In genomic region chr2:180513835-180514234, GRCm38 (mm10) we compare ENCODE assay signal across 25 mouse cellular contexts. TPM values are rescaled to one million over a fixed set of nuclear protein-coding genes. Genes with fewer than 3 reads are reported as not detected.
DNase-seq lines count a peak whose midpoint lies in the region.
"Had no signal": no experiment of that assay in that cellular context is flagged by ENCODE, and none has a peak within 500 bp of the region (broad histone marks: within the 10 kb centered on the region; RNA-seq: fewer than 3 reads in every experiment).

No protein-coding gene starts in this region.

- peaks cover 48% of the 10 kb centered on the region for H3K4me1 ChIP-seq in limb, embryonic 10.5 days

- 43% methylated on average over 4 of the region's 4 CpGs for WGBS in limb, embryonic 10.5 days

- H3K27me3 ChIP-seq in limb, embryonic 10.5 days (ENCODE audit: low read depth, poor library complexity, severe bottlenecking): peaks cover 11% of the 10 kb centered on the region; the same call in 1 of the 2 replicates
- H3K27me3 ChIP-seq: embryonic facial prominence, embryonic 12.5 days; forebrain, embryonic 15.5 days had no signal

- H3K27ac ChIP-seq in limb, embryonic 10.5 days: 0 out of 2 replicates have a peak overlapping the region, but pooled peaks have one; percentile 36
- H3K27ac ChIP-seq: embryonic facial prominence, embryonic 10.5 days; embryonic facial prominence, embryonic 12.5 days; forebrain, embryonic 13.5 days; forebrain, embryonic 15.5 days had no signal

- no peaks in the 10 kb centered on the region for H3K9me3 ChIP-seq in limb, embryonic 10.5 days (replicated peaks)
- H3K9me3 ChIP-seq: embryonic facial prominence, embryonic 10.5 days; embryonic facial prominence, embryonic 12.5 days; forebrain, embryonic 13.5 days; forebrain, embryonic 15.5 days; G1E had no signal

- no peak overlapping the region for H3K4me3 ChIP-seq in limb, embryonic 10.5 days
- H3K4me3 ChIP-seq: embryonic facial prominence, embryonic 10.5 days; embryonic facial prominence, embryonic 12.5 days; forebrain, embryonic 13.5 days; forebrain, embryonic 15.5 days had no signal

- DNase-seq in ES-CJ7 (ENCODE audit: low read depth, low spot score) (peak; percentile 46), R1 (ENCODE audit: low read depth, low spot score) (peak; percentile 72)
- no peak for DNase-seq in limb, embryonic 10.5 days (ENCODE audit: low spot score)
- no peak for DNase-seq in gastrocnemius, postnatal 4 days (ENCODE audit: low spot score in 2 of 2)
- no peak for DNase-seq in urinary bladder, adult 2 months (ENCODE audit: low spot score)
- DNase-seq: adrenal gland, adult 8-10 months; adrenal gland, postnatal 14 days; adrenal gland, postnatal 36 days; B cell, adult 2 months; cerebellum, adult 11-12 months; cerebellum, adult 2 months; cerebellum, adult 9-10 months; cerebellum, postnatal 10 days; cerebellum, postnatal 25 days; forebrain, postnatal 0 days had no signal

- no peaks in the 10 kb centered on the region for H3K36me3 ChIP-seq in limb, embryonic 10.5 days
- H3K36me3 ChIP-seq: embryonic facial prominence, embryonic 10.5 days; embryonic facial prominence, embryonic 12.5 days; forebrain, embryonic 15.5 days; G1E had no signal

RNA-seq across cellular contexts. Expression of gene Ntsr1, which starts 14.1 kb away (rescaled TPM):
- polyA plus RNA-seq in limb, embryonic 10.5 days (2016; fragmentation: Nextera tagmentation; extraction: Ambion mirVana): 0.11 and 0.28 TPM in 2 replicates
- total RNA-seq in gastrocnemius, postnatal 4 days (2021): under 1 TPM; 0.10 to 0.13 TPM
- polyA plus RNA-seq in urinary bladder, adult 2 months (2012; rRNA removed): 0.07 and 0.12 TPM in 2 replicates
- total RNA-seq: adrenal gland, adult 18-20 months; adrenal gland, adult 8-10 months; adrenal gland, postnatal 14 days; adrenal gland, postnatal 36 days; CH12.LX had no signal
- polyA plus RNA-seq: activated CD4-positive, CD25-positive, alpha-beta regulatory T cell, adult 4 months; CD4-positive, CD25-positive, alpha-beta regulatory T cell, adult 4 months; G1E; Patski had no signal

RNA-seq across cellular contexts. Expression of gene Slco4a1, which starts 57.8 kb away (rescaled TPM):
- 0.41 and 1.8 TPM in 2 replicates for polyA plus RNA-seq in limb, embryonic 10.5 days (2016; fragmentation: Nextera tagmentation; extraction: Ambion mirVana)
- total RNA-seq in gastrocnemius, postnatal 4 days (2021): under 1 TPM; 0.21 to 0.69 TPM
- polyA plus RNA-seq in urinary bladder, adult 2 months (2012; rRNA removed): 1.6 and 3.3 TPM in 2 replicates
- polyA plus RNA-seq: G1E had no signal

Comparison
In these comparisons a context has a peak if more than half of its experiments do, and no peak if none do; other contexts are left out.
1. DNase-seq: peak in ES-CJ7 (single experiment) and R1 (single experiment); none in limb, embryonic 10.5 days (single experiment), gastrocnemius, postnatal 4 days (0 of 2) and urinary bladder, adult 2 months (single experiment).